Mouse (Mus musculus): ENCODE results near the gene Capn2.

GRCm38 (mm10) chr1:182522961-182523360, 5.6 kb upstream of the Capn2 start:
- TF ChIP-seq CTCF (conservative IDR thresholded peaks at IDR 0.05; ENCODE audit: insufficient read depth, insufficient read length, low read depth, low read length) (no peak), POLR2A (IDR thresholded peaks at IDR 0.05; ENCODE audit: low read depth, low read length) (no peak)
